Mouse (Mus musculus) forebrain, embryonic 13.5 days (tissue): ENCODE data around the gene Ly6g5c. TPM values are rescaled to one million over a fixed set of nuclear protein-coding genes. Genes with fewer than 3 reads are reported as not detected.
A peak's percentile ranks its signal among the peaks of the same experiment; 100 is the strongest.

Source experiments
- ATAC-seq: fragments of 200-750 bp; cut with Nextera tagmentation; 2 replicates; pipeline ENCODE4 v1.8.0; 2017
- H3K27ac ChIP-seq: fragments of 300-500 bp; sonication (generic); 2 replicates; pipeline ENCODE4 v1.5.1; 2015; ENCODE audit warnings: inconsistent platforms, mild to moderate bottlenecking, moderate library complexity
- H3K27me3 ChIP-seq: fragments of 300-500 bp; sonication (generic); 2 replicates; pipeline ENCODE4 v1.6.1; 2015; ENCODE audit warnings: mild to moderate bottlenecking, inconsistent platforms
- H3K36me3 ChIP-seq: fragments of 300-500 bp; sonication (generic); 2 replicates; pipeline ENCODE4 v1.6.1; 2015; ENCODE audit warnings: mild to moderate bottlenecking, inconsistent platforms; ENCODE audit not compliant: poor library complexity, severe bottlenecking
- H3K4me1 ChIP-seq: fragments of 300-500 bp; sonication (generic); 2 replicates; pipeline ENCODE4 v1.6.1; 2015; ENCODE audit warnings: inconsistent platforms
- H3K4me2 ChIP-seq: fragments of 300-500 bp; sonication (generic); 2 replicates; pipeline ENCODE4 v1.6.1; 2015; ENCODE audit warnings: inconsistent platforms, mild to moderate bottlenecking, moderate library complexity
- H3K4me3 ChIP-seq: fragments of 300-500 bp; sonication (generic); 2 replicates; pipeline ENCODE4 v1.5.1; 2015; ENCODE audit warnings: mild to moderate bottlenecking, inconsistent platforms
- H3K9ac ChIP-seq: fragments of 300-500 bp; sonication (generic); 2 replicates; pipeline ENCODE4 v1.6.1; 2015; ENCODE audit warnings: mild to moderate bottlenecking, inconsistent platforms
- H3K9me3 ChIP-seq: fragments of 300-500 bp; sonication (generic); replicated peaks from 2 replicates; pipeline ENCODE4 v1.6.1; 2016; ENCODE audit warnings: inconsistent platforms
- WGBS: fragments of 180-500 bp; shearing (Covaris S2); methylation state at CpG from one replicate; pipeline ENCODE4 v1.1.7; 2015; 5-methylcytosine and 5-hydroxymethylcytosine counted together
- polyA plus RNA-seq: library from polyadenylated mRNA; unstranded; fragments of >200 nt; fragmentation: Nextera tagmentation; extraction: Ambion mirVana; gene quantifications from 2 replicates; pipeline ENCODE4 v1.2.1, GENCODE M21; 2015

Gene Ly6g5c
- polyA plus RNA-seq, 1 experiment from 2014 or later = not detected

DNA sequence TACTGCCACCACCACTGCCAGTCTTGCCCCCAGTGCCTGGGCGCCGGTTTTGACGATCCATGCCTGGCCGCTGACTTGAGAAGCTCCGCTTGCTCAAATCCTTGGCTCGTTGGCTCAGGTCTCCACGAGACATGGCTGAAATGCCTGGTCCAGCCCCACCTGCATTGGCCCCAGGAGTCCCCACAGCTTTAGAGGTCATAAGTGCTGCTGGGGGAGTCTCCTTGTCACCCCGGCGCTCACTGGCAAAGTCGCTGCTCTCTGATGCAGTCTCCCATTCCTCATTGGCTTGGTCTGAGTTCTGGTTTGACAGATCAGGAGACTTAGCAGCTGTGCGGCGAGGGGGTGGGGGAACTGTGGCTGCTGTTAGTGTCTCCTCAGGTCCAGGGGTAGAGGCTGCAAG, 47.4 kb downstream of the Ly6g5c start:
- WGBS = 90% methylated on average over 12 of the region's 12 CpGs
- Histone ChIP-seq H3K36me3 (peaks cover 98% of the 10 kb centered on the region), H3K27ac (no peak overlapping the region), H3K4me3 (no peak overlapping the region), H3K9me3 (no peaks in the 10 kb centered on the region), H3K4me1 (no peaks in the 10 kb centered on the region), H3K27me3 (no peaks in the 10 kb centered on the region), H3K9ac (no peak overlapping the region), H3K4me2 (no peak overlapping the region)
- ATAC-seq = no peak

DNA sequence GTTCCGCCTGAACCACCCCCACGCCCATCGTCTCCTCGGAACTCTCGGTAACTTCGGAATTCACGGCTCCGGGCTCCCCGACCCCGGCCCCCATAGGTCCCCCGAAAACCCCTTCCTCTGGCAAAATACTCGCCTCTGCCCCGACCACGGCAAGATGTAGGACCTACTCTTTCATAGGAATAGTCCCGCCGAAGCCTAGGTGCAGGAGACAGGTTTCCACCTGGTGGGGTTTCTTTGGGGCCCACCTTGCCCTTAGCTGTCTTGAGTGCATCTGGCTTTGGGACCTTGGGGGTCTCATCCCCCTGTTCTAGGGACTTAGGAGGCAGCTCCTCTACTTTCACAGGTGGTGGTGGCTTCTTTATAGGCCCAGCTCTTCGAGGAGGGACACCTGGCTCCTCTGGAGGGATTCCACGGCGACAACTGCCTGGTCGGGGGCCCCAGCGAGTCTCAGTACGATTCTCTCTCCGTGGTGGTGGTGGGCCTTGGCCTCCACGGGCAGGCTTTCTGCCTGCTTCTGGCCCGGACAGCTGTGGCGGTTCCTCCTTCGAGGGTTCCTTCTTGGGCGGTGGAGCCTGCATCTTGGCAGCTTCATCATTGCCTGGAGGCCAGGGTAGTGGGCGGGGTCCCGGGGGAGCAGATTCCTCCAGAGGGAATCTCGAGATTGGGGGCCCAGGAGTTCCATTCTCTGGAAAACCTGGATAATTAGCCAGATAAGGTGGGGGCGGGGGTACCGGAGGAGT, 48.6 kb downstream of the Ly6g5c start:
- Histone ChIP-seq H3K27ac (no peak overlapping the region), H3K4me3 (no peak overlapping the region), H3K9ac (no peak overlapping the region), H3K9me3 (no peaks in the 10 kb centered on the region), H3K4me2 (no peak overlapping the region), H3K4me1 (peaks cover 3% of the 10 kb centered on the region; the same call in 1 of the 2 replicates), H3K27me3 (no peaks in the 10 kb centered on the region), H3K36me3 (peaks cover 100% of the 10 kb centered on the region)
- ATAC-seq = no peak
- 92% methylated on average over 33 of the region's 33 CpGs for WGBS

DNA sequence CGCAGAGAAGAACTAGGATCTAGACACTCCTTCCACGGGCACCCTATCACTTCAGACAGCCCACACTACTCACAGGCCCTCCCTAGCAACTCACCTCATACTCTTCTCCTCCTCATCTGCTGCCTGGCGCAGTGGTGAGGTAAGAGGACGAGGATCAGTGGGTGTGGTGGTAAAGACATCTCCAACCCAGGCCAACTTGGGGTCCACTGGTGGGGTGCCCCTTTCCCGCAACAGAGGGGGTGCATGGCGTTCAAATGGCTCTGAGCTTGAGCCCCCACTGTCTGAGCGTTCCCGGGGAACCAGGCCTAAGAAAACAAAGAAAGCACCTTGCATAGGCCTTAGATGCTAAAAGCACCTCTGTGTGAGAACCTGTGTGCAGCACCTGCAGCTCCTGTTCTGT, 49.2 kb downstream of the Ly6g5c start:
- Histone ChIP-seq H3K4me2 (no peak overlapping the region), H3K27ac (no peak overlapping the region), H3K9me3 (no peaks in the 10 kb centered on the region), H3K9ac (no peak overlapping the region), H3K36me3 (peaks cover 100% of the 10 kb centered on the region), H3K27me3 (no peaks in the 10 kb centered on the region), H3K4me3 (no peak overlapping the region), H3K4me1 (peaks cover 9% of the 10 kb centered on the region)
- WGBS = 94% methylated on average over 8 of the region's 8 CpGs
- no peak for ATAC-seq

DNA sequence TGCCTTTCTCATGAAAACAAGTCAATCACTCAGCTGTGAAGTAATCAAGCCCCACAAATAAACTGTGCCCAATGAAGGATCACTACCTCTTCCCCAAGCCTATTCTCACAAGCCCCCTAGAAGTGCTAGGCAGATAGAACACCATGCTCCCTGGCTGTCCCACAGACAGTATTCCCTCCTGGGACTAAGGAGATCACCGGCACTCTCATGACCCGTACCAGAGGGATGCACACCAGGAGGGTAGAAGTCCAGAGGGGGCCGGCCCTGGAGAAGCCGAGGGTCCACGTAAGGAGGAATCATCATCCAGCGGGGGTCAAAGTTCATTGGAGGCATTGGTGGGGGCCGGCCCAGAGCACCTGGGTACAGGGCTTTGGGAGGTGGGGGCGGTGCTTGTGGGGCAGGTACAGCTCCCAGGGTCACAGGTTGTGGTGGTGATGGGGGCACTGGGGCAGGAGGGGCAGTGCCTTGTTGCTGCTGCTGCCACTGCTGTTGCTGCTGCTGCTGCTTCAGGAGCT, 49.6 kb downstream of the Ly6g5c start:
- Histone ChIP-seq H3K4me1 (peaks cover 14% of the 10 kb centered on the region), H3K4me3 (no peak overlapping the region), H3K36me3 (peaks cover 100% of the 10 kb centered on the region), H3K9me3 (no peaks in the 10 kb centered on the region), H3K27ac (no peak overlapping the region), H3K9ac (no peak overlapping the region), H3K27me3 (no peaks in the 10 kb centered on the region), H3K4me2 (no peak overlapping the region)
- ATAC-seq = no peak
- 97% methylated on average over 8 of the region's 8 CpGs for WGBS

DNA sequence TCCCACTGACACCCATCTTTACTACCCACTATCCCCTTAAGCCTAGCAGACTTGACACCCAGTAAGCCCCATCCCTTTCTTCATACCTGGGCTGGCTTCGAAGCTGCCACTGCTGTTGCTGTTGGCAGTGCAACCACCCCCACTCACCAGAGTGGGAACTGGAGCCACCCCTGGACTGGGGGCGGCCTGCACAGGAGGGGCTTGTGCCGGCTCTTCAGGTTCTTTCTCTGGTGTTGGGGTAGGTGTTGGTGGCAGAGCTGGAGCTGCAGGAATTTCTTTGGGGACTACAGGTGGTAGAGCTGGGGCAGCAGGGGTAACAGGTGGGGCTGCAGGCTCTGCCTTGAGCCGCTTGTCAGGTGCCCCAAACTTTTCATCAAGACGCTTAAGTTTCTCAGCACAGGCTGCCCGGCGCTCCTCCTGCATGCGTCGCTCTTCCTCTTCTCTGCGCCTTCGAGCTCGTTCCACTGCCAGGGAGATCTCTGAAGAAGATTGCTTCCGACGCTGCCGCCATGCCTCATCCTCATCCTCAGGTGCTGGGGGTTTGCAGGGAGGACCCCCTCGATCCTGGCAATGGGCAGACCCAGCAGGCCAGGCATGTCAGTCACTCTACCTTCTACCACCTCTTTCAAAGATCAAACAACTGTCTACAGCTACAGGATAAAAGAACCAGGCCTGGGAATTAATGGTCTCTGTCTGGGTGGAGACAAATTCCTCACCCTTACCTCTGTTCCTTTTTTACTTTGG, 50.9 kb downstream of the Ly6g5c start:
- Histone ChIP-seq H3K4me1 (peaks cover 25% of the 10 kb centered on the region), H3K27me3 (no peaks in the 10 kb centered on the region), H3K9me3 (no peaks in the 10 kb centered on the region), H3K36me3 (peaks cover 87% of the 10 kb centered on the region), H3K4me3 (no peak overlapping the region), H3K4me2 (no peak overlapping the region), H3K9ac (no peak overlapping the region), H3K27ac (no peak overlapping the region)
- no peak for ATAC-seq
- WGBS = 97% methylated on average over 16 of the region's 16 CpGs

DNA sequence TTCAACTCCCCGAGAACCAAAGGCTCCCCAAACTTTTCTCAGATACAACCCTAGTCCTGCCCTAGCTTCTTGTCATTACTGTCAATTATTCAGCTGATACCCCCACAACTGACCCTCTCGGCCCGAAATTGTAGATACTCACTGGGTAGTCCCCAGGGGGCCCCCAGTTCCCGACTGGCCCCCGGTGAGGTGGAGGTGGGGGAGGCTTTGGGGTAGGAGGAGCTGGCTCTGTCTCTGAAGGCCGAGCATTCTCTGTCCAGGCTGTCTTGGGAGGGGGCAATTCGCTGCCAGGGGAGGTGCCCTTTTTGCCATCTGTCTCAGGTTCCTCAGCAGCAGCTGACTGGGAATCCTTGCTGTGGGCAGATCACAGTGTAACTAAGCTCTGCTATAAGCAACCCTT, 51.6 kb downstream of the Ly6g5c start:
- Histone ChIP-seq H3K4me2 (no peak overlapping the region), H3K27me3 (no peaks in the 10 kb centered on the region), H3K4me3 (no peak overlapping the region), H3K36me3 (peaks cover 81% of the 10 kb centered on the region), H3K9ac (no peak overlapping the region), H3K4me1 (peaks cover 25% of the 10 kb centered on the region), H3K9me3 (no peaks in the 10 kb centered on the region), H3K27ac (no peak overlapping the region)
- WGBS = 88% methylated on average over 7 of the region's 7 CpGs
- ATAC-seq = no peak

DNA sequence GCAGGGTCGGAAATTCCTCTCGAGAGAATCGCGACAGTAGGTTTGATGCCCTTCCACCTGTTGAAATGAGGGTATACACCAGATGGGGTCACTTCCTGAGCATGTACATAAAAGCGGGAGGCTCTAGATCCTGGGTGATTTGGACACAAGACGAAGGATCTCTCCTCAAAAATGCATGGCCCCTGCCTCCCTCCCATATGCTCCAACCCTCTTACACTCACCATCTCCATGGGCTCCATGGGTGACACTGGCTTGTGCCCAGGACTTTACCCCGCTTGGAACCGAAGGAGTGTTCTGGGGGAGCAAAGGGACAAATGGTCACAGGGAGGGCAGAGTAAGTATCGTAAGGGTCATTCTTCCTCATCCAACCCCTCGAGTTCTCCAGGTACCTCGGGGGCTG, 53.3 kb downstream of the Ly6g5c start:
- H3K36me3 ChIP-seq = peaks cover 63% of the 10 kb centered on the region
- 90% methylated on average over 11 of the region's 11 CpGs for WGBS

More for the DNA sequence above, 53.3 kb downstream of the Ly6g5c start:
- Histone ChIP-seq H3K4me3 (no peak overlapping the region; the same call in 1 of the 2 replicates), H3K4me1 (peaks cover 33% of the 10 kb centered on the region), H3K27ac (no peak overlapping the region), H3K9ac (no peak overlapping the region), H3K27me3 (no peaks in the 10 kb centered on the region), H3K4me2 (peak overlapping the region; percentile 99), H3K9me3 (no peaks in the 10 kb centered on the region)
- ATAC-seq = no peak

Other genes starting within 250 kb of the Ly6g5c start
- 1.9 and 2.0 TPM in 2 replicates for gene Cfb, start 245.8 kb upstream of the Ly6g5c start, polyA plus RNA-seq
- gene Zbtb12, start 228.8 kb upstream of the Ly6g5c start, polyA plus RNA-seq = 7.8 and 9.7 TPM in 2 replicates
- gene Gm20547, start 226.2 kb upstream of the Ly6g5c start, polyA plus RNA-seq = not detected in 2 replicates
- 0.74 and 1.4 TPM in 2 replicates for gene C2, start 210.0 kb upstream of the Ly6g5c start, polyA plus RNA-seq
- 97.9 and 107 TPM in 2 replicates for gene Ehmt2, start 209.8 kb upstream of the Ly6g5c start, polyA plus RNA-seq
- not detected in 2 replicates for gene Slc44a4, start 193.8 kb upstream of the Ly6g5c start, polyA plus RNA-seq
- gene Neu1, start 177.0 kb upstream of the Ly6g5c start, polyA plus RNA-seq = 18.0 and 18.7 TPM in 2 replicates
- 0.10 and 0.12 TPM in 2 replicates for gene Hspa1b, start 149.0 kb upstream of the Ly6g5c start, polyA plus RNA-seq
- gene Gm20481, start 138.4 kb upstream of the Ly6g5c start, polyA plus RNA-seq = not detected in 2 replicates
- gene Hspa1a, start 136.1 kb upstream of the Ly6g5c start, polyA plus RNA-seq = 1.5 and 1.6 TPM in 2 replicates
- 1.00 and 1.3 TPM in 2 replicates for gene Hspa1l, start 135.6 kb upstream of the Ly6g5c start, polyA plus RNA-seq
- 203 and 213 TPM in 2 replicates for gene Lsm2, start 126.4 kb upstream of the Ly6g5c start, polyA plus RNA-seq
- 88.4 and 104 TPM in 2 replicates for gene Vars, start 107.3 kb upstream of the Ly6g5c start, polyA plus RNA-seq
- 0.18 and 0.20 TPM in 2 replicates for gene Vwa7, start 91.7 kb upstream of the Ly6g5c start, polyA plus RNA-seq
- 7.2 and 7.8 TPM in 2 replicates for gene Sapcd1, start 80.3 kb upstream of the Ly6g5c start, polyA plus RNA-seq
- gene Msh5, start 61.5 kb upstream of the Ly6g5c start, polyA plus RNA-seq = 4.5 and 5.9 TPM in 2 replicates
- gene Clic1, start 58.3 kb upstream of the Ly6g5c start, polyA plus RNA-seq = 141 and 147 TPM in 2 replicates
- 543 and 566 TPM in 2 replicates for gene Ddah2, start 49.2 kb upstream of the Ly6g5c start, polyA plus RNA-seq
- not detected in 2 replicates for gene Ly6g6c, start 42.9 kb upstream of the Ly6g5c start, polyA plus RNA-seq
- gene Mpig6b, start 42.1 kb upstream of the Ly6g5c start, polyA plus RNA-seq = 0.29 and 0.56 TPM in 2 replicates
- gene Ly6g6e, start 31.4 kb upstream of the Ly6g5c start, polyA plus RNA-seq = 1.7 and 2.3 TPM in 2 replicates
- 0.58 and 0.81 TPM in 2 replicates for gene Ly6g6d, start 30.2 kb upstream of the Ly6g5c start, polyA plus RNA-seq
- 0.25 TPM in 1 of 2 replicates, not detected in the other for gene Ly6g6f, start 22.7 kb upstream of the Ly6g5c start, polyA plus RNA-seq
- 74.9 and 77.6 TPM in 2 replicates for gene Abhd16a, start 19.0 kb upstream of the Ly6g5c start, polyA plus RNA-seq
- 1.2 and 1.3 TPM in 2 replicates for gene Ly6g5b, start 7.1 kb downstream of the Ly6g5c start, polyA plus RNA-seq
- gene Gpank1, start 13.2 kb downstream of the Ly6g5c start, polyA plus RNA-seq = 32.4 and 33.3 TPM in 2 replicates
- 339 and 356 TPM in 2 replicates for gene Csnk2b, start 13.8 kb downstream of the Ly6g5c start, polyA plus RNA-seq
- gene D17H6S53E, start 18.1 kb downstream of the Ly6g5c start, polyA plus RNA-seq = 8.3 and 8.6 TPM in 2 replicates
- 0.93 and 0.99 TPM in 2 replicates for gene Apom, start 23.8 kb downstream of the Ly6g5c start, polyA plus RNA-seq
- gene Bag6, start 26.9 kb downstream of the Ly6g5c start, polyA plus RNA-seq = 82.5 and 82.6 TPM in 2 replicates
- 213 TPM in 2 replicates for gene Prrc2a, start 56.6 kb downstream of the Ly6g5c start, polyA plus RNA-seq
- 5.6 and 6.0 TPM in 2 replicates for gene Aif1, start 67.8 kb downstream of the Ly6g5c start, polyA plus RNA-seq
- 3.5 and 4.2 TPM in 2 replicates for gene Lst1, start 80.2 kb downstream of the Ly6g5c start, polyA plus RNA-seq
- gene Ltb, start 86.2 kb downstream of the Ly6g5c start, polyA plus RNA-seq = 0.20 TPM in 1 of 2 replicates, not detected in the other
- not detected in 2 replicates for gene Tnf, start 93.7 kb downstream of the Ly6g5c start, polyA plus RNA-seq
- gene Lta, start 97.1 kb downstream of the Ly6g5c start, polyA plus RNA-seq = 0.16 TPM in 1 of 2 replicates, not detected in the other
- gene Gm16181, start 112.6 kb downstream of the Ly6g5c start, polyA plus RNA-seq = 0.37 and 0.59 TPM in 2 replicates
- 20.8 and 24.3 TPM in 2 replicates for gene Atp6v1g2, start 125.4 kb downstream of the Ly6g5c start, polyA plus RNA-seq
- gene Nfkbil1, start 127.5 kb downstream of the Ly6g5c start, polyA plus RNA-seq = 10.5 and 11.2 TPM in 2 replicates
- gene Ddx39b, start 133.5 kb downstream of the Ly6g5c start, polyA plus RNA-seq = 592 and 632 TPM in 2 replicates
- 37.7 and 45.8 TPM in 2 replicates for gene H2-D1, start 154.5 kb downstream of the Ly6g5c start, polyA plus RNA-seq
- not detected in 2 replicates for gene H2-Q1, start 212.1 kb downstream of the Ly6g5c start, polyA plus RNA-seq
- gene H2-Q2, start 234.0 kb downstream of the Ly6g5c start, polyA plus RNA-seq = 0.14 and 0.15 TPM in 2 replicates